Mouse (Mus musculus) liver, embryonic 16.5 days (tissue): Measurements from ENCODE around the gene Zfp568. TPM values are rescaled to one million over a fixed set of nuclear protein-coding genes. Genes with fewer than 3 reads are reported as not detected.

Experiments used
- ATAC-seq: fragments of 200-750 bp; cut with Nextera tagmentation; 2 replicates; pipeline ENCODE4 v1.8.0; 2017; ENCODE audit warnings: low read depth, mild to moderate bottlenecking, moderate number of reproducible peaks, moderate library complexity
- H3K27ac ChIP-seq: fragments of 300-500 bp; sonication (generic); 2 replicates; pipeline ENCODE4 v1.5.1; 2014; ENCODE audit warnings: mild to moderate bottlenecking, low read length
- H3K27me3 ChIP-seq: fragments of 300-500 bp; sonication (generic); 2 replicates; pipeline ENCODE4 v1.6.1; 2014; ENCODE audit warnings: low read depth, low read length, mixed read lengths; ENCODE audit not compliant: control insufficient read depth, insufficient read depth
- H3K36me3 ChIP-seq: fragments of 300-500 bp; sonication (generic); 2 replicates; pipeline ENCODE4 v1.6.1; 2014; ENCODE audit warnings: mild to moderate bottlenecking; ENCODE audit not compliant: control insufficient read depth, insufficient read depth
- H3K4me1 ChIP-seq: fragments of 300-500 bp; sonication (generic); 2 replicates; pipeline ENCODE4 v1.6.1; 2014; ENCODE audit warnings: low read depth, low read length, mixed read lengths; ENCODE audit not compliant: control insufficient read depth
- H3K4me2 ChIP-seq: fragments of 300-500 bp; sonication (generic); 2 replicates; pipeline ENCODE4 v1.6.1; 2014; ENCODE audit warnings: low read depth, low read length, mixed read lengths
- H3K4me3 ChIP-seq: fragments of 300-500 bp; sonication (generic); 2 replicates; pipeline ENCODE4 v1.5.1; 2014; ENCODE audit warnings: low read depth, mild to moderate bottlenecking, low read length
- H3K9ac ChIP-seq: fragments of 300-500 bp; sonication (generic); 2 replicates; pipeline ENCODE4 v1.6.1; 2014; ENCODE audit warnings: low read depth, low read length
- H3K9me3 ChIP-seq: fragments of 300-500 bp; sonication (generic); replicated peaks from 2 replicates; pipeline ENCODE4 v1.6.1; 2016; ENCODE audit warnings: low read length; ENCODE audit not compliant: control insufficient read depth
- WGBS: fragments of 180-500 bp; shearing (Covaris S2); extraction: QIAGEN DNeasy Blood & Tissue Kit; methylation state at CpG from one replicate; pipeline ENCODE4 v1.1.7; 2014; ENCODE audit not compliant: insufficient replicate concordance; 5-methylcytosine and 5-hydroxymethylcytosine counted together
- polyA plus RNA-seq: library from polyadenylated mRNA; unstranded; fragments of >200 nt; fragmentation: Nextera tagmentation; extraction: Ambion mirVana; gene quantifications from 2 replicates; pipeline ENCODE4 v1.2.1, GENCODE M21; 2015

Zfp568 gene
- polyA plus RNA-seq, 1 experiment from 2014 or later: 8.1 TPM

GRCm38 (mm10) chr7:30050882-30051548 lies 67.3 kb downstream of the Zfp568 start, which contains the start of gene Zfp14:
Gene Zfp14, minus strand, starts transcription at chr7:30051380.
- peak; percentile 100 for ATAC-seq
- Histone ChIP-seq H3K36me3 (no peaks in the 10 kb centered on the region), H3K9ac (peak within 1 kb of the TSS; percentile 49), H3K27me3 (no peaks in the 10 kb centered on the region), H3K9me3 (no peaks in the 10 kb centered on the region), H3K4me1 (peaks cover 10% of the 10 kb centered on the region), H3K4me2 (peak within 1 kb of the TSS; percentile 94), H3K4me3 (peak within 1 kb of the TSS; percentile 64), H3K27ac (no peak within 1 kb of the TSS)
- under 1% methylated on average over 40 of the region's 40 CpGs for WGBS

GRCm38 (mm10) chr7:30053591-30053990 lies 69.8 kb downstream of the Zfp568 start:
- Histone ChIP-seq H3K9me3 (no peaks in the 10 kb centered on the region), H3K36me3 (no peaks in the 10 kb centered on the region)

GRCm38 (mm10) chr7:30060341-30060740 lies 76.6 kb downstream of the Zfp568 start:
- no peak overlapping the region for H3K4me2 ChIP-seq
- no peaks in the 10 kb centered on the region for H3K9me3 ChIP-seq
- no peak overlapping the region for H3K9ac ChIP-seq
- 71% methylated on average over 6 of the region's 6 CpGs for whole genome bisulfite sequencing
- no peak overlapping the region for H3K27ac ChIP-seq
- no peaks in the 10 kb centered on the region for H3K27me3 ChIP-seq
- no peak overlapping the region for H3K4me3 ChIP-seq
- no peaks in the 10 kb centered on the region for H3K36me3 ChIP-seq
- H3K4me1 ChIP-seq: no peaks in the 10 kb centered on the region
- ATAC-seq: no peak

More at GRCm38 (mm10) chr7:30053591-30053990, 69.8 kb downstream of the Zfp568 start:
- Histone ChIP-seq H3K4me3 (no peak overlapping the region), H3K27ac (no peak overlapping the region), H3K9ac (no peak overlapping the region), H3K4me2 (no peak overlapping the region), H3K4me1 (peaks cover 10% of the 10 kb centered on the region), H3K27me3 (no peaks in the 10 kb centered on the region)
- WGBS: 9% methylated on average over 3 of the region's 3 CpGs
- ATAC-seq: no peak

- Histone ChIP-seq H3K9ac (no peak overlapping the region), H3K4me3 (no peak overlapping the region), H3K27ac (no peak overlapping the region), H3K4me2 (no peak overlapping the region), H3K27me3 (no peaks in the 10 kb centered on the region), H3K9me3 (no peaks in the 10 kb centered on the region), H3K36me3 (no peaks in the 10 kb centered on the region), H3K4me1 (no peaks in the 10 kb centered on the region)
- ATAC-seq: no peak
- WGBS: 72% methylated on average over 5 of the region's 5 CpGs
These were observed 78.7 kb downstream of the Zfp568 start for GRCm38 (mm10) chr7:30062478-30062877.

- no peaks in the 10 kb centered on the region for H3K9me3 ChIP-seq
- H3K4me3 ChIP-seq: no peak overlapping the region
- H3K27ac ChIP-seq: no peak overlapping the region
- H3K9ac ChIP-seq: no peak overlapping the region
- no peaks in the 10 kb centered on the region for H3K4me1 ChIP-seq
- H3K27me3 ChIP-seq: no peaks in the 10 kb centered on the region
- H3K4me2 ChIP-seq: no peak overlapping the region
- no peak for ATAC-seq
- 66% methylated on average over 5 of the region's 5 CpGs for WGBS
- H3K36me3 ChIP-seq: no peaks in the 10 kb centered on the region
These were observed 80.9 kb downstream of the Zfp568 start for GRCm38 (mm10) chr7:30064622-30065021.

- peak within 1 kb of the TSS; percentile 39; the same call in 1 of the 2 replicates for H3K27ac ChIP-seq
- peak; percentile 94 for ATAC-seq
- WGBS: under 1% methylated on average over 50 of the region's 50 CpGs
- peaks cover 7% of the 10 kb centered on the region for H3K4me1 ChIP-seq
- no peaks in the 10 kb centered on the region for H3K9me3 ChIP-seq
- no peaks in the 10 kb centered on the region for H3K36me3 ChIP-seq
- peak within 1 kb of the TSS; percentile 82 for H3K4me3 ChIP-seq
- H3K9ac ChIP-seq: peak within 1 kb of the TSS; percentile 78
- H3K27me3 ChIP-seq: no peaks in the 10 kb centered on the region
- peak within 1 kb of the TSS; percentile 98 for H3K4me2 ChIP-seq
These were observed 88.6 kb downstream of the Zfp568 start, which contains the start of gene Zfp82 for GRCm38 (mm10) chr7:30072146-30073028. Gene Zfp82, minus strand, starts transcription at chr7:30072900.

Other genes with a start within 250 kb of the Zfp568 start
- gene Zfp84, start 215.4 kb upstream of the Zfp568 start, polyA plus RNA-seq: 3.4 and 3.8 TPM in 2 replicates
- 0.72 and 0.86 TPM in 2 replicates for gene Zfp30, start 200.0 kb upstream of the Zfp568 start, polyA plus RNA-seq
- gene Zfp790, start 167.8 kb upstream of the Zfp568 start, polyA plus RNA-seq: 3.4 and 4.1 TPM in 2 replicates
- 0.68 and 0.77 TPM in 2 replicates for gene Zfp940, start 130.3 kb upstream of the Zfp568 start, polyA plus RNA-seq
- 1.0 and 1.1 TPM in 2 replicates for gene Zfp420, start 124.0 kb upstream of the Zfp568 start, polyA plus RNA-seq
- gene Zfp27, start 77.4 kb upstream of the Zfp568 start, polyA plus RNA-seq: 1.7 TPM in 2 replicates
- gene Zfp383, start 75.7 kb upstream of the Zfp568 start, polyA plus RNA-seq: 0.44 and 0.50 TPM in 2 replicates
- gene Zfp74, start 29.9 kb upstream of the Zfp568 start, polyA plus RNA-seq: 1.3 and 1.5 TPM in 2 replicates
- 0.28 and 0.34 TPM in 2 replicates for gene Zfp14, start 67.4 kb downstream of the Zfp568 start, polyA plus RNA-seq
- 1.2 TPM in 2 replicates for gene Zfp82, start 88.9 kb downstream of the Zfp568 start, polyA plus RNA-seq
- gene Gm26920, start 106.5 kb downstream of the Zfp568 start, polyA plus RNA-seq: not detected in 2 replicates
- gene Zfp566, start 106.6 kb downstream of the Zfp568 start, polyA plus RNA-seq: 1.0 and 1.4 TPM in 2 replicates
- gene Zfp260, start 110.8 kb downstream of the Zfp568 start, polyA plus RNA-seq: 14.4 and 14.7 TPM in 2 replicates
- gene Zfp382, start 138.0 kb downstream of the Zfp568 start, polyA plus RNA-seq: 1.0 and 1.4 TPM in 2 replicates
- 3.7 TPM in 2 replicates for gene Zfp146, start 185.8 kb downstream of the Zfp568 start, polyA plus RNA-seq
- 6.6 and 9.1 TPM in 2 replicates for gene Cox7a1, start 200.2 kb downstream of the Zfp568 start, polyA plus RNA-seq
- 29.6 and 30.7 TPM in 2 replicates for gene Capns1, start 214.9 kb downstream of the Zfp568 start, polyA plus RNA-seq
- 36.5 and 39.4 TPM in 2 replicates for gene Polr2i, start 248.0 kb downstream of the Zfp568 start, polyA plus RNA-seq
- 34.4 and 37.8 TPM in 2 replicates for gene Tbcb, start 248.3 kb downstream of the Zfp568 start, polyA plus RNA-seq